16 mouse cellular contexts compared by ENCODE assay signal in genomic region chr5:77154812-77155211, GRCm38 (mm10). TPM values are rescaled to one million over a fixed set of nuclear protein-coding genes. Genes with fewer than 3 reads are reported as not detected.
A peak's percentile ranks its signal among the peaks of the same experiment; 100 is the strongest.
DNase-seq lines count a peak whose midpoint lies in the region; TF ChIP-seq lines count a peak whose summit lies in the region.
"Had no signal": no experiment of that assay in that cellular context is flagged by ENCODE, and none has a peak within 500 bp of the region (broad histone marks: within the 10 kb centered on the region; RNA-seq: fewer than 3 reads in every experiment).

No protein-coding gene starts in this region.

- TF ChIP-seq POLR2A in lung, adult 2 months (IDR thresholded peaks at IDR 0.05; ENCODE audit: borderline replicate concordance, extremely low read depth, low read depth, low read length): no peak

- TF ChIP-seq CTCF in lung, adult 2 months (IDR thresholded peaks at IDR 0.05; ENCODE audit: insufficient read depth, low read length): no peak

- DNase-seq in 3134 (ENCODE audit: extremely low read depth, insufficient read length, low spot score): peak; percentile 49
- peak; percentile 19 for DNase-seq in ES-CJ7 (ENCODE audit: low read depth, low spot score)
- peak; percentile 76 for DNase-seq in lung, adult 2 months
- DNase-seq in lung, postnatal 4 days: peak; percentile 74 to 87
- DNase-seq in frontal cortex, adult 2 months (ENCODE audit: extremely low spot score in 1 of 2, low spot score in 1 of 2): no peak
- DNase-seq in kidney, adult 8-10 months: no peak
- no peak for DNase-seq in kidney, postnatal 10 days
- DNase-seq: cerebellum, adult 18-20 months; heart, postnatal 10 days; liver, embryonic 13.5 days; right cerebral cortex, postnatal 14 days; thymus, postnatal 4 days had no signal

- H3K4me1 ChIP-seq in lung, adult 2 months (ENCODE audit: control insufficient read depth, insufficient read depth, low read length): peaks cover 7% of the 10 kb centered on the region; the same call in 1 of the 2 replicates

- 52% methylated on average over 5 of the region's 5 CpGs for WGBS in lung, adult 2 months

- H3K4me3 ChIP-seq in lung, adult 2 months (replicated peaks; ENCODE audit: extremely low read depth, low read depth, low read length): no peak overlapping the region
- H3K4me3 ChIP-seq: embryonic facial prominence, embryonic 15.5 days; forebrain, embryonic 13.5 days; liver, embryonic 13.5 days had no signal

RNA-seq across cellular contexts. Expression of gene Hopx, which starts 39.9 kb away (rescaled TPM):
- polyA plus RNA-seq in lung, adult 2 months (2012; rRNA removed): 592 and 698 TPM in 2 replicates
- 75.1 and 105 TPM in 2 replicates for polyA plus RNA-seq in frontal cortex, adult 2 months (2012; rRNA removed)
- polyA plus RNA-seq: Patski had no signal

RNA-seq across cellular contexts. Expression of gene Spink2, which starts 56.5 kb away (rescaled TPM):
- polyA plus RNA-seq in lung, adult 2 months (2012; rRNA removed): 2.4 and 3.5 TPM in 2 replicates
- 0.22 TPM in 1 of 2 replicates, not detected in the other for polyA plus RNA-seq in frontal cortex, adult 2 months (2012; rRNA removed)
- polyA plus RNA-seq: cortical plate, adult 2 months; Patski had no signal

Comparison
In these comparisons a context has a peak if more than half of its experiments do, and no peak if none do; other contexts are left out.
1. DNase-seq: peak in 3134 (single experiment), ES-CJ7 (single experiment), lung, adult 2 months (single experiment) and lung, postnatal 4 days (2 of 2); none in frontal cortex, adult 2 months (0 of 2), kidney, adult 8-10 months (0 of 2) and kidney, postnatal 10 days (single experiment).